Mouse (Mus musculus) megakaryocyte, embryonic 14.5 days (primary cell): ENCODE data around the gene Shbg.

Experiments used
- FLI1 ChIP-seq: IDR thresholded peaks from 2 replicates; pipeline ENCODE4 v1.6.1; 2012; ENCODE audit warnings: low read length, inconsistent platforms, mixed read lengths
- GATA1 ChIP-seq: IDR thresholded peaks from 3 replicates; pipeline ENCODE4 v1.6.1; 2012; ENCODE audit warnings: mixed read lengths, low read length, inconsistent platforms, borderline replicate concordance

DNA sequence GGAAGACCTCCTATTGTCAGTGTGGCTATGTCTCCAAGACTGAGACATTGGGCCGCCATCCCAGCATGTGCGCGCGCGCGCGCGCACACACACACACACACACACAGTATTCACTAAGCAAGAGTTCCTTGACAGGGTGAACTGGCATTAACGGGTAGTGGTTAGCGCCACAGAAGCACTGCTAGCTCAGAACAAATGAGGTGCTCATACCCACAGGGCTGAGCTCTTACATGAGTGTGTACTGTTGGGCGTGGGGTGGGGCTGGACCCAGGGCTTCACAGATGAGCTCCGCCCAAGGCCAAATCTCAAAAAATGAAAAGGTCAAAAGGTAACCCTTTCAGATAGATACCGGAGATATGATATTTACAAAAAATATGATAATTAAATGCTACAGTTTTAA, 32.8 kb downstream of the Shbg start:
- no peak for TF ChIP-seq GATA1
- TF ChIP-seq FLI1, result no peak
